Mouse (Mus musculus): ENCODE results near the gene Runx1. TPM values are rescaled to one million over a fixed set of nuclear protein-coding genes. Genes with fewer than 3 reads are reported as not detected.
A peak's percentile ranks its signal among the peaks of the same experiment; 100 is the strongest.

Gene Runx1
- total and polyA plus RNA-seq, 3 experiments: 3.1 to 10.9 (median 4.7) TPM

GRCm38 (mm10) chr16:92824723-92825203 lies 1.2 kb downstream of the Runx1 start (continued):
- TF ChIP-seq EP300 (IDR thresholded peaks at IDR 0.05; ENCODE audit: low read length) (no peak), ETS1 (conservative IDR thresholded peaks at IDR 0.05; ENCODE audit: low read depth, low read length) (no peak), E2F4 (IDR thresholded peaks at IDR 0.05; ENCODE audit: insufficient replicate concordance, low read depth, low read length) (no peak), UBTF (IDR thresholded peaks at IDR 0.05; ENCODE audit: low read depth, low read length) (0 out of 2 replicates have a peak, but pooled peaks have one; percentile 25), JUN (IDR thresholded peaks at IDR 0.05; ENCODE audit: insufficient read depth, low read depth, low read length) (no peak), NELFE (IDR thresholded peaks at IDR 0.05; ENCODE audit: low read depth, low read length) (no peak), TCF12 (IDR thresholded peaks at IDR 0.05; ENCODE audit: low read depth, low read length) (no peak), NRF1 (IDR thresholded peaks at IDR 0.05; ENCODE audit: low read depth, low read length) (no peak)

GRCm38 (mm10) chr16:92824003-92824722 lies 1.8 kb downstream of the Runx1 start:
- peaks cover 16 to 60% of the 10 kb centered on the region in 2 experiments for H3K4me1 ChIP-seq (ENCODE audit: control insufficient read depth in 1 of 2, insufficient read depth in 2 of 2)
- peak; percentile 20 for DNase-seq (ENCODE audit: extremely low read depth)
- dilution Hi-C loops (cut with MboI; ENCODE audit: extremely low pct_ligation_motif_present, extremely low pct_unique_long_range_greater_than_20kb, low sequenced_read_pairs) (no loop called here), in situ Hi-C loops (cut with MboI; ENCODE audit: low pct_ligation_motif_present, low pct_unique_long_range_greater_than_20kb, low sequenced_read_pairs) (no loop called here)
- peak overlapping the region; percentile 39 for H3K27ac ChIP-seq (ENCODE audit: insufficient read depth, low read depth)
- H3K9me3 ChIP-seq (replicated peaks; ENCODE audit: low read length): no peaks in the 10 kb centered on the region
- no peaks in the 10 kb centered on the region; the same call in 1 of the 2 replicates for H3K79me2 ChIP-seq (replicated peaks; ENCODE audit: control insufficient read depth, extremely low read depth, insufficient read depth, poor library complexity, severe bottlenecking)
- H3K27me3 ChIP-seq (replicated peaks): no peaks in the 10 kb centered on the region
- peak overlapping the region; percentile 62 to 82 (median 67) for H3K4me3 ChIP-seq (replicated peaks in 1 of 3; ENCODE audit: low read depth in 2 of 3, low read length in 2 of 3, poor library complexity in 1 of 3)
- H3K9ac ChIP-seq (ENCODE audit: insufficient read depth, low read depth): peak overlapping the region; percentile 66
- peaks cover 3 to 38% of the 10 kb centered on the region in 2 experiments for H3K36me3 ChIP-seq (replicated peaks in 1 of 2; ENCODE audit: control insufficient read depth in 1 of 2, insufficient read depth in 1 of 2, low read length in 1 of 2)
- peak overlapping the region; percentile 64 for H3K4me2 ChIP-seq (ENCODE audit: insufficient read depth, low read depth, poor library complexity, severe bottlenecking)
- no peak for TF ChIP-seq SMC3 (IDR thresholded peaks at IDR 0.05; ENCODE audit: low read depth, low read length)

- no peak overlapping the region for H3K27ac ChIP-seq (ENCODE audit: insufficient read depth, low read depth)
- DNase-seq (ENCODE audit: extremely low read depth): peak; percentile 86
- no peaks in the 10 kb centered on the region; the same call in 1 of the 2 replicates for H3K79me2 ChIP-seq (replicated peaks; ENCODE audit: control insufficient read depth, extremely low read depth, insufficient read depth, poor library complexity, severe bottlenecking)
- no peaks in the 10 kb centered on the region for H3K9me3 ChIP-seq (replicated peaks; ENCODE audit: low read length)
- no peak overlapping the region for H3K9ac ChIP-seq (ENCODE audit: insufficient read depth, low read depth)
- no peaks in the 10 kb centered on the region for H3K27me3 ChIP-seq (replicated peaks)
- dilution Hi-C loops (cut with MboI; ENCODE audit: extremely low pct_ligation_motif_present, extremely low pct_unique_long_range_greater_than_20kb, low sequenced_read_pairs) (no loop called here), in situ Hi-C loops (cut with MboI; ENCODE audit: low pct_ligation_motif_present, low pct_unique_long_range_greater_than_20kb, low sequenced_read_pairs) (no loop called here)
- H3K4me2 ChIP-seq (ENCODE audit: insufficient read depth, low read depth, poor library complexity, severe bottlenecking): peak overlapping the region; percentile 3; the same call in 1 of the 2 replicates
- no peak overlapping the region for H3K4me3 ChIP-seq (replicated peaks in 1 of 3; ENCODE audit: low read depth in 2 of 3, low read length in 2 of 3, poor library complexity in 1 of 3)
- H3K36me3 ChIP-seq (replicated peaks in 1 of 2; ENCODE audit: control insufficient read depth in 1 of 2, insufficient read depth in 1 of 2, low read length in 1 of 2): peaks cover 3 to 40% of the 10 kb centered on the region in 2 experiments
- H3K4me1 ChIP-seq (ENCODE audit: control insufficient read depth in 1 of 2, insufficient read depth in 2 of 2): peaks cover 18 to 67% of the 10 kb centered on the region in 2 experiments
- TF ChIP-seq MAX (IDR thresholded peaks at IDR 0.05; ENCODE audit: low read length) (0 out of 2 replicates have a peak, but pooled peaks have one; percentile 19), ZMIZ1 (IDR thresholded peaks at IDR 0.05; ENCODE audit: low read depth, low read length) (no peak), JUND (conservative IDR thresholded peaks at IDR 0.05; ENCODE audit: low read depth, low read length) (no peak; the same call in 1 of the 2 replicates), POLR2AphosphoS2 (IDR thresholded peaks at IDR 0.05; ENCODE audit: low read depth, low read length) (no peak), USF1 (IDR thresholded peaks at IDR 0.05; ENCODE audit: low read depth, low read length) (no peak), HCFC1 (IDR thresholded peaks at IDR 0.05; ENCODE audit: low read depth, low read length) (no peak), RAD21 (IDR thresholded peaks at IDR 0.05; ENCODE audit: low read depth, low read length) (no peak; the same call in 1 of the 2 replicates), PAX5 (IDR thresholded peaks at IDR 0.05; ENCODE audit: low read length) (no peak), MYC (IDR thresholded peaks at IDR 0.05; ENCODE audit: low read depth, low read length) (no peak), ELF1 (IDR thresholded peaks at IDR 0.05; ENCODE audit: low read depth, low read length) (peak; percentile 21; the same call in 1 of the 2 replicates), IRF4 (IDR thresholded peaks at IDR 0.05; ENCODE audit: low read depth, low read length) (peak; percentile 79), EP300 (IDR thresholded peaks at IDR 0.05; ENCODE audit: low read length) (peak; percentile 43; the same call in 1 of the 2 replicates), JUN (IDR thresholded peaks at IDR 0.05; ENCODE audit: insufficient read depth, low read depth, low read length) (peak; percentile 43; the same call in 1 of the 2 replicates), MAZ (IDR thresholded peaks at IDR 0.05; ENCODE audit: low read depth, low read length) (no peak), KAT2A (IDR thresholded peaks at IDR 0.05; ENCODE audit: insufficient replicate concordance, low read length) (no peak), ETS1 (conservative IDR thresholded peaks at IDR 0.05; ENCODE audit: low read depth, low read length) (peak; percentile 85), TCF12 (IDR thresholded peaks at IDR 0.05; ENCODE audit: low read depth, low read length) (peak; percentile 22), MEF2A (IDR thresholded peaks at IDR 0.05; ENCODE audit: borderline replicate concordance, low read depth, low read length) (peak; percentile 58; the same call in 1 of the 2 replicates), SIN3A (IDR thresholded peaks at IDR 0.05; ENCODE audit: low read length) (no peak; the same call in none of the 2 replicates), SMC3 (IDR thresholded peaks at IDR 0.05; ENCODE audit: low read depth, low read length) (peak; percentile 15; the same call in 1 of the 2 replicates), USF2 (conservative IDR thresholded peaks at IDR 0.05; ENCODE audit: low read depth, low read length) (no peak), MAFK (IDR thresholded peaks at IDR 0.05; ENCODE audit: insufficient replicate concordance, low read length) (0 out of 2 replicates have a peak, but pooled peaks have one; percentile 50)
Measured at GRCm38 (mm10) chr16:92823381-92823862, 2.5 kb downstream of the Runx1 start.
